Mouse (Mus musculus): ENCODE results near the gene Txn2.

DNA sequence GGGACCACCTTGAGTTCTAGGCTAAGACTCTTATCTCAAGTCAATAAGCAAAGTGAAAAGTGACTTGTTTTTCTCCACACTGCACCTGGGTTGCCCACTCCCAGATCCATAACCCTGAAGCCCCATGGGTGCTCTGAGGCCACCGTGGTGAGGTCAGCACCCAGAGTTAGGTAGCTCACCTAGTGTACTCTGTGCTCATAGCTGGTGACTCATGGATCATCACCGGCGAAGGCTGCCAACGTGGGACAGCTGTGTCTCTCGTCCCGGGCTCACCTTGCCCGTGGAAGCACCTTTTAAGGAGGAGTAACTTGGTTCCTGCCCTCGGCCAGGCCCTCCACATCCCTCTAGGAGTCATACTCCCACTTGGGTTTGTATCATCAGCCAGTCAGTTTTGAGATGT is 15.8 kb downstream of the Txn2 start:
- TF ChIP-seq POLR2A (IDR thresholded peaks at IDR 0.05; ENCODE audit: insufficient read depth, low read depth, low read length) (no peak), CTCF (IDR thresholded peaks at IDR 0.05; ENCODE audit: insufficient read depth, low read depth, low read length) (no peak)
